Mouse (Mus musculus) ES-E14 (cell line): ENCODE measurements around the gene Gusb. TPM values are rescaled to one million over a fixed set of nuclear protein-coding genes. Genes with fewer than 3 reads are reported as not detected.

Experiments used
- DNase-seq: peaks from one replicate; pipeline ENCODE4 v3.0.0-alpha.2; 2013; ENCODE audit warnings: low read depth, low spot score
- H3K27ac ChIP-seq: 2 replicates; pipeline ENCODE4 v1.5.1; 2012; ENCODE audit warnings: low read depth, mild to moderate bottlenecking, low read length, moderate library complexity, mixed read lengths; ENCODE audit not compliant: poor library complexity, insufficient read depth, severe bottlenecking
- H3K36me3 ChIP-seq: 2 replicates; pipeline ENCODE4 v1.6.1; 2012; ENCODE audit warnings: mild to moderate bottlenecking, low read length, moderate library complexity, mixed read lengths; ENCODE audit not compliant: control insufficient read depth, poor library complexity, insufficient read depth, severe bottlenecking
- H3K4me1 ChIP-seq, 2 experiments: fragments of 150-350 bp in 1 of 2; sonication (generic) in 1 of 2; 2 replicates each; pipeline ENCODE4 v1.6.1; 2012; ENCODE audit warnings: low read length in 2 of 2, mild to moderate bottlenecking in 1 of 2, mixed read lengths in 1 of 2; ENCODE audit not compliant: control insufficient read depth in 2 of 2, insufficient read depth in 2 of 2, poor library complexity in 1 of 2
- H3K4me3 ChIP-seq, 2 experiments: fragments of 150-350 bp in 1 of 2; sonication (generic) in 1 of 2; 2 replicates each; pipeline ENCODE4 v1.5.1; 2012; ENCODE audit warnings: low read length in 2 of 2, low read depth in 1 of 2, mild to moderate bottlenecking in 1 of 2, mixed read lengths in 1 of 2; ENCODE audit not compliant: insufficient read depth in 1 of 2, poor library complexity in 1 of 2, severe bottlenecking in 1 of 2
- H3K9ac ChIP-seq: 2 replicates; pipeline ENCODE4 v1.6.1; 2012; ENCODE audit warnings: low read depth, mild to moderate bottlenecking, low read length, mixed read lengths; ENCODE audit not compliant: poor library complexity, insufficient read depth, severe bottlenecking
- H3K9me3 ChIP-seq: fragments of 150-350 bp; sonication (generic); 2 replicates; pipeline ENCODE4 v1.6.1; 2012; ENCODE audit warnings: low read depth, mild to moderate bottlenecking, low read length; ENCODE audit not compliant: control insufficient read depth, insufficient read depth
- CHD2 ChIP-seq: IDR thresholded peaks from 2 replicates; pipeline ENCODE4 v1.6.1; 2014; ENCODE audit warnings: mild to moderate bottlenecking, low read depth, low read length, inconsistent platforms
- HCFC1 ChIP-seq: IDR thresholded peaks from 2 replicates; pipeline ENCODE4 v1.6.1; 2012; ENCODE audit warnings: low read length, inconsistent platforms, borderline replicate concordance; ENCODE audit not compliant: insufficient read depth
- MAFK ChIP-seq: IDR thresholded peaks from 2 replicates; pipeline ENCODE4 v1.6.1; 2014; ENCODE audit warnings: mild to moderate bottlenecking, low read depth, low read length, inconsistent platforms; ENCODE audit not compliant: insufficient read depth
- ZC3H11A ChIP-seq: IDR thresholded peaks from 2 replicates; pipeline ENCODE4 v1.6.1; 2012; ENCODE audit warnings: low read depth, mild to moderate bottlenecking, inconsistent platforms, low read length, borderline replicate concordance
- ZNF384 ChIP-seq: IDR thresholded peaks from 2 replicates; pipeline ENCODE4 v1.6.1; 2012; ENCODE audit warnings: low read depth, low read length, inconsistent platforms
- in situ Hi-C, 2 experiments: fragments of 600-800 bp; cut with MboI; formaldehyde crosslinking; loops; one replicate each; pipeline ENCODE4 v1.15.1; 2025; ENCODE audit warnings: low sequenced_read_pairs in 2 of 2, inconsistent platforms in 1 of 2; ENCODE audit not compliant: unreplicated experiment in 2 of 2
- total RNA-seq: library from RNA; depleted of rRNA; stranded (reverse); fragments of 300-350 nt; gene quantifications from 2 replicates; pipeline ENCODE4 v1.2.3, GENCODE M21; 2012

The Gusb gene
- total RNA-seq, 1 experiment: 29.0 TPM

- in situ Hi-C loops: no loop called here
- Histone ChIP-seq H3K9me3 (no peaks in the 10 kb centered on the region), H3K4me1 (peaks cover 0 to 1% of the 10 kb centered on the region in 2 experiments; a peak in 1 of 4 replicates), H3K4me3 (no peak overlapping the region), H3K36me3 (peaks cover 23% of the 10 kb centered on the region), H3K9ac (no peak overlapping the region), H3K27ac (no peak overlapping the region)
- TF ChIP-seq HCFC1: no peak
- no peak for TF ChIP-seq MAFK
- no peak for TF ChIP-seq ZNF384
- TF ChIP-seq ZC3H11A: no peak
- TF ChIP-seq CHD2: no peak
- no peak for DNase-seq
Observed at GRCm38 (mm10) chr5:130048786-130049520, 46.1 kb upstream of the Gusb start.

GRCm38 (mm10) chr5:130047013-130047412, 44.2 kb upstream of the Gusb start:
- peak; percentile 44 for DNase-seq
- H3K4me3 ChIP-seq: no peak overlapping the region
- TF ChIP-seq ZC3H11A (no peak), CHD2 (no peak; the same call in 1 of the 2 replicates), HCFC1 (no peak), MAFK (no peak), ZNF384 (no peak)
- peaks cover 30% of the 10 kb centered on the region for H3K36me3 ChIP-seq
- H3K9me3 ChIP-seq: no peaks in the 10 kb centered on the region
- H3K4me1 ChIP-seq: peaks cover 0 to 1% of the 10 kb centered on the region in 2 experiments; a peak in 1 of 4 replicates
- in situ Hi-C loops: no loop called here
- no peak overlapping the region for H3K27ac ChIP-seq
- no peak overlapping the region for H3K9ac ChIP-seq

- Histone ChIP-seq H3K4me3 (no peak overlapping the region), H3K4me1 (peaks cover 0 to 1% of the 10 kb centered on the region in 2 experiments; a peak in 1 of 4 replicates), H3K9ac (no peak overlapping the region), H3K9me3 (no peaks in the 10 kb centered on the region), H3K36me3 (peaks cover 32% of the 10 kb centered on the region), H3K27ac (no peak overlapping the region)
- DNase-seq: no peak
- no peak for TF ChIP-seq MAFK
- no peak for TF ChIP-seq ZC3H11A
- TF ChIP-seq HCFC1: no peak
- TF ChIP-seq ZNF384: no peak
- no peak for TF ChIP-seq CHD2
- in situ Hi-C loops: no loop called here
Observed at GRCm38 (mm10) chr5:130046589-130046988, 43.7 kb upstream of the Gusb start.

GRCm38 (mm10) chr5:130046100-130046499, 43.3 kb upstream of the Gusb start:
- no peaks in the 10 kb centered on the region for H3K9me3 ChIP-seq
- H3K27ac ChIP-seq: no peak overlapping the region
- TF ChIP-seq ZC3H11A: no peak
- H3K4me1 ChIP-seq: no peaks in the 10 kb centered on the region
- peaks cover 32% of the 10 kb centered on the region for H3K36me3 ChIP-seq
- H3K4me3 ChIP-seq: no peak overlapping the region
- in situ Hi-C loops: no loop called here
- no peak for DNase-seq
- H3K9ac ChIP-seq: no peak overlapping the region

GRCm38 (mm10) chr5:130044201-130044695, 41.4 kb upstream of the Gusb start:
- DNase-seq: no peak
- peaks cover 41% of the 10 kb centered on the region for H3K36me3 ChIP-seq
- no peak overlapping the region for H3K9ac ChIP-seq
- in situ Hi-C loops: no loop called here
- no peak overlapping the region for H3K27ac ChIP-seq
- no peaks in the 10 kb centered on the region for H3K9me3 ChIP-seq
- no peak overlapping the region for H3K4me3 ChIP-seq
- TF ChIP-seq CHD2 (no peak), MAFK (no peak), ZNF384 (no peak), HCFC1 (no peak), ZC3H11A (no peak)
- no peaks in the 10 kb centered on the region for H3K4me1 ChIP-seq
